Mouse (Mus musculus): Measurements from ENCODE around the gene Sox3.

The Sox3 gene

DNA sequence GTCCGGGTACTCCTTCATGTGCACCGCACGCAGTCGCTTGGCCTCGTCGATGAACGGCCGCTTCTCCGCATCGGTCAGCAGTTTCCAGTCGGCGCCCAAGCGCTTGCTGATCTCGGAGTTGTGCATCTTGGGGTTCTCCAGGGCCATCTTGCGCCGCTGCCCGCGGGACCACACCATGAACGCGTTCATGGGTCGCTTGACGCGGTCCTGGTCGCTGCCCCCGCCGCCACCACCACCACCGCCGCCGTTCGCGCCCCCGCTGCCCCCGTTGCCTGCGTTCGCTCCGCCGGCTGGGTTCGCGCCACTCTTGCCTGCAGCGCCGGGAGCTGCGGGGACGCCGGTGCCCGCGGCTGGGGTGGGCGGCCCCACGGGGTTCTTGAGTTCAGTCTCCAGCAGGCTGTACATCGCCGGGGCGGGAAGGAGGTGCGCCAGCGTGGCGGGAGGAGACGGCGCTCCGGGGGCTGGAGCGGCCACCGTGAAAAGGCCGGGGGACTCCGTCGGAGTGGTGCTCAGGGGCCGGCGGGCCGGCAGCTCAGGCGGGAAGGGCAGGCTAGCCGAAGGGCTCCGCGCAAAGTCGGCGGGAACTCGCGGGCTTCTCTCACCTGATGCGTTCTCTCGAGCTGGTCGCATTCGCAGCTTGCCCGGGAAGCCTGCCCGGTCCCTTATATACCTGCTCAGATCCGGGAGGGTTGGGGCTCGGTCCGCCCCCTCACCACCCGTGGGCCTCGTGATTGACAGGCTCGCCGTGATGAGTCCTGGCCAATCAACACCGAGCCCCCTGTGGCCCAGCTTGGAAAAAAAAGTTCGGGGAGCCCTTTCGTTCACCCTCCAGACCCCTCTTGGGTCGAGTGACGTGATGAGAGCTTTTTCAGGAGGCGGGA, at the start of gene Sox3:
Sox3 (minus strand) TSS at position 630 of the 881 bp plus-strand sequence.
- no peak for DNase-seq

DNA sequence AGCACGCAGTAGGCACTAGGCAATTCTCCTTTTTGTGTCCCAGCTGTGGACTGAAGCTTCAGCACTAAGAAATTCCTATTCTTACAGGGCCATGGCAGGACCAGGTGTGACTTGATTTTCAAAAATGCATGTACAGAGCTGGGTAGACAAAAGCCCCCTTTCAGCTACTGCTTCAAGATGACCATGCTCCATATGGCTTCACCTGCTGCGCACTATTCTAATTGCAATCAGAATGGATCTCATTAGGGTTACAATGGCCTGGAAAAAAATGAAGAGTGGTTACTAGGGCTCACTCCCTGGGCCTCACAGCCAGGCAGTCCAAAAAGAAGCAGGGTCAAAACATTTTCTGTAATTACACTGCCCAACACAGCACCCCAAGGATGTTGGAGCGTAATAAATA, 47.0 kb upstream of the Sox3 start:
- DNase-seq = no peak

GRCm38 (mm10) chrX:60899546-60899945, 6.3 kb upstream of the Sox3 start:
- DNase-seq = no peak

GRCm38 (mm10) chrX:60898641-60899040, 5.4 kb upstream of the Sox3 start:
- no peak for DNase-seq

DNA sequence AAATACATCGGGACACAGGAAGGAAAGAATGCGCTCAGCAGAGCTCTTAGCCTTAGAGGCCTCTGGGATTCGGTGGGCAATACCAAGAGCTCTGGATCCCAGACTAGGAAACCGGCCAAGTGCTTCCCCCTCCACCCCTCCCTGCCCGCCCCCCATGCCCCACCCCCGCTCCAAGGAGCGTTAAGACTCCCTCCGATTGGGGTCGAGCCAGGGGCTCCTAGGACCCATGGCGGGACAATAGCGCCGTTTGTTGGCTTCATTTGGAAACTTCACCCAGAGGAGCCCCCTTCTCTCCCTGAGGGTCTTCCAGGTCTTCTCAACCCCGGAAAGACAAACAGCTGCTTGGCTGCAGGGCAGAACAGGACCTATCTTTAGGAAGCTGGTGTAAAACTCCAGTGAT, 3.1 kb upstream of the Sox3 start:
- DNase-seq = no peak

DNA sequence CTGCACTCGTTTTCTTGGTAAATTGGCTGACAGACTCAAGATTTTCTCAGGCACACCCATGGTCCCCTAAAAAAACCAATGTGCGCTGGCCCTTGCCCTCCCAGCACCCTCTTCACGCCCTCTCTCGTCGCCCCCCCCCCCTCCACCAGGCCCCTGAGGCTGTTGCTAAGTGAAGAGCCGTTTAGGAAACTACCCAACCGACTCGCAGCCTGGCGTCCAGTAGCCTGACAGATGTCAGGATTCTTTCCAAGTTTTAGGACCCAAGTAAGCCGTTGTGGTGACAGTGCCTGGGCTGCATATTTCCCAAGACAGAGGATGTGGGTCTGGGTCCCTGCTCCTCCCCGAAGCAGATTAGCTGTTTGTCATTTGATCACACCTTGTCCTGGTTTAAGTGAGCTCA, 2.2 kb upstream of the Sox3 start:
- DNase-seq = no peak

DNA sequence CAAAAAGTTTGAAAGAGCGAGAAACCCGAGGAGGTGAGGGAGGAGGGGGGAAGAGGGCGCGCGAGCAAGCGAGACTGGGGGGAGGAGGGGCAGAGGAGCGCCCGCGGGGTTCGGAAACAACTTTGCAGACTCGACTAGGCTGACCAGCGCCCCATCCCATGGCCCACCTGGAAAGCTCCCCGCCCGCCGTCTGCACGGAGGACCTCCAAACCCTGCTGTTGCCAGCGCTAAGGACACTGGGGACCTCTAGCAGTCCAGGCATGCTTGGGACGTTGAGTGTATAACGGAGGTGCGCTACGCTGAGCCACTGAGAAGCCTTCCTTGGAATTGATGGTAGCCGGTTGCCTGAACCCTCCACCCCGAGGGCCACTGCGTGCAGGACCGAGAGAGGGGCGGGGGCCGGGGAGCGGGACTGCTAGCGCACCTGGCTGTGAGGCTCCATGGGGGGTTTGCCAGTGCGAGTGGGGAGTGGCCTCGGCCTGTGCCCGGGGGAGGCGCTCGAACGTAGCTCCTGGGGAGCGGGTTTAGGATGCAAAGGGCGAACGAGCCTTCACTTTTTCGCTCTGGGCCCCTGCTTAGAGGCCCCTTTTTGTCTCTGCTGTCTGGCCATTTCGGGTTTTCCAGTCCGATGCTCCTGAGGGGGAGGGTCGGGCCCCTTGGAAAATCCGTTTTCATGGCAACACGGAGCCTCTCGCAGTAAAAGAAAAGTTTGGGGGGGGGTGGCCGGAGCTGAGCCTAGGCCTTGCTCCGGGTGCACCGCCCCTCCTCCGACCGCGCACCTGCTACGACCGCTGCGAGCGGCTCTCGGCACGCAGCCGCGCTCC, 702 bp upstream of the Sox3 start:
- DNase-seq = no peak

DNA sequence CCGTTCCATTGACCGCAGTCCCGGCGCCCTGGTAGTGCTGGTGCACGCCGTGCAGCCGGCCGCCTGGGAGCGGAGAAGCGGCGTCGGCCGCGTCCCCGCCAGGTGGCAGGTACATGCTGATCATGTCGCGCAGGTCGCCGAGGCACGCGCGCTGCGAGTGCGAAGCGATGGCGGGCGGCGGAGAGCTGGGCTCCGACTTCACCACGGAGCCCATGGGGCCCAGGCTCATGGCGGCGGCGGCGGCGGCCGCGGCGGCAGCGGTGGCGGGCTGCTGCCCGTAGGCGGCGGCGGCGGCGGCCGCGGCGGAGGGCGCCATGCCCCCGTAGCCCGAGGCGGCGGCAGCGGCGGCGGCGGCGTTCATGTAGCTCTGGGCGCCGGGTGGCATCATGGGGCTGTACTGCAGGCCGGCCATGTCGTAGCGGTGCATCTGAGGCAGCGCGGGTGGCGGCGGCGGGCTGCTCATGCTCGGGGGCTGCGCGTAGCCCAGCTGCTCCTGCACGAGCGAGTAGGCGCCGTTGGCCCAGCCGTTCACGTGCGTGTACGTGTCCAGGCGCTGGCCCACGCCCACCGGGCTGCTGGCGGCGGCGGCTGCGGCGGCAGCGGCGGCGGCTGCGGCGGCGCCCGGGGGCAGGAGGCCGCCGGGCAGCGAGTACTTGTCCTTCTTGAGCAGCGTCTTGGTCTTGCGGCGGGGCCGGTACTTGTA, 981 bp downstream of the Sox3 start:
- no peak for DNase-seq

DNA sequence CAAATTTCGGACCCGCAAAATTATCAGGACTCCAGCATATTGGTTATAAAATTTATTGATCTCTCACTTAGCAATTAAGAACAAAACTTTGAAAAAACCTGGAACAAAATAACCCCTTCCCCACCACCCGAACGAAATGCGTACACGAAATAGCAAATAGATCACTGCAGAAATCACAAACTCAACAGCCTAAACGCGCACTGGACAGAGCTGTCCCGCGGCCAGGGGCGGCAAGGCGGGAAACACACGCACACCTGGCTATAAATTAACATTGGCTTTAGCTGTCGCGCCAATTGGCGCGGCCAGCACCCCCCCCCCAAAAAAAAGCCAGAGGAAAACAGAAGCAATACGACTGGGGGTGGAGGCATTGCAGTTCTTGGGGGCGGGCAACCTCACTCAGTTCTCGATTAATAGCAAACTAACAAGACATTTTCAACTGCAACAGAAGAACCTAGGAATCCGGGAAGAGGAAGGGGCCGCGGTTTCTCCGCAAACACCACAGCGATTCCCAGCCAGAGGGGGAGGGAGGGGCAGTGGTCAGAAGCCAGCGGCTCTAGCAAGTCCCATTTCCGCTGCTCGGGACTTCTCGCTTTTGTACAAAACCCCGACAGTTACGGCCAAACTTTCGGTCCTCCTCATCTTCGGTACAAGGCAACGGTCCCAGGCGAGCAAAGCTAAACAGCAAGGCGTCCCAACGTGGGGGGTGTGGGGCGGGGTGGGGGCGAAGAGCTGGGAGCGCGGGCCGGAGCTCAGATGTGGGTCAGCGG, 1.7 kb downstream of the Sox3 start:
- DNase-seq = no peak

DNA sequence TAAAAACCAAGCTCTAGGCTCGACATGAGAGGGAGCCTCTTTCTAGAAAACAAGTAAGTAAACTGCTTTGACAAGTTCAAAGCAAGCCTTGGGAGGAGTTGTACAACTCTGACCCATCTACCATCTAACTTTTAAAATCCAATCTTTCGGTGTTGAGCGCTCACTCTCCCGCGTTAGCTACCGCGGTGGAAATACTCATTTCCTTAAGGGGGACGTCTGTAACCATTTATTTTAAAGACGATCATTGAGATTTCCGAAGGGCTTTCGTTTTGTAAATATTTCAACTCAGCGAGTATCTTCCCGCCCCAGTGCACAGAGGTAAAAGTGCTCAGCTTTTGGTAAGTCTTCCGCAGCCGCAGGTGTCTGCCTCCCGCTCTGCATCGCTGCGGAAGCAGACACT, 2.6 kb downstream of the Sox3 start:
- DNase-seq = no peak

DNA sequence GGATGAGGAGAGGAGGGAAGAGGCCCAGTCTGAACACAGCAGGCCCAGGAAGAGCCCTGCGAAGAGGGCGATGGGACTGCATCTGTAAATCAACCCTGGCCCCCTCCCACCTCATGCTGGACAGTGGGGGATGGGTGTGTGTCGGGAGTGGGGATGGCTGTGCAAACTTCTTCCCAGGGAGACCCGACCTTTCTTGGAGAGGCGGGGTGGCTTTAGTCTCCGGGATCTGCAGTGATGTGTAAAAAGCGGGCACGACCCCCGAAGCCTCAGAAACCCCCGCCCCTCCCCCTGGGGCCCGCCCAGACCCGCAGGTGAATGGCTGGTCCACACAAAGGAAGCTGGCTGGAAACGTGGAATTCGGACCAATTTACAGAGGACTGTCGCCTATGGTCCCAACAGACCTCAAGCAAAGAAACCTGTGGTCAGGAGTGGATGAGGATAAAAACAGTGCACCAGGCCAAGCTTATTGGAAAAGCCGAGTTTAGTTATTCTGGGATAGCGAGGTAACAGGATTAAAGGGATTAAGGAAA, 3.2 kb downstream of the Sox3 start:
- DNase-seq = no peak
